Mouse (Mus musculus) forebrain, embryonic 13.5 days (tissue): ENCODE measurements around the gene St6galnac3. TPM values are rescaled to one million over a fixed set of nuclear protein-coding genes. Genes with fewer than 3 reads are reported as not detected.

Source experiments
- ATAC-seq: fragments of 200-750 bp; cut with Nextera tagmentation; 2 replicates; pipeline ENCODE4 v1.8.0; 2017
- H3K27ac ChIP-seq: fragments of 300-500 bp; sonication (generic); 2 replicates; pipeline ENCODE4 v1.5.1; 2015; ENCODE audit warnings: inconsistent platforms, mild to moderate bottlenecking, moderate library complexity
- H3K27me3 ChIP-seq: fragments of 300-500 bp; sonication (generic); 2 replicates; pipeline ENCODE4 v1.6.1; 2015; ENCODE audit warnings: mild to moderate bottlenecking, inconsistent platforms
- H3K36me3 ChIP-seq: fragments of 300-500 bp; sonication (generic); 2 replicates; pipeline ENCODE4 v1.6.1; 2015; ENCODE audit warnings: mild to moderate bottlenecking, inconsistent platforms; ENCODE audit not compliant: poor library complexity, severe bottlenecking
- H3K4me1 ChIP-seq: fragments of 300-500 bp; sonication (generic); 2 replicates; pipeline ENCODE4 v1.6.1; 2015; ENCODE audit warnings: inconsistent platforms
- H3K4me2 ChIP-seq: fragments of 300-500 bp; sonication (generic); 2 replicates; pipeline ENCODE4 v1.6.1; 2015; ENCODE audit warnings: inconsistent platforms, mild to moderate bottlenecking, moderate library complexity
- H3K4me3 ChIP-seq: fragments of 300-500 bp; sonication (generic); 2 replicates; pipeline ENCODE4 v1.5.1; 2015; ENCODE audit warnings: mild to moderate bottlenecking, inconsistent platforms
- H3K9ac ChIP-seq: fragments of 300-500 bp; sonication (generic); 2 replicates; pipeline ENCODE4 v1.6.1; 2015; ENCODE audit warnings: mild to moderate bottlenecking, inconsistent platforms
- H3K9me3 ChIP-seq: fragments of 300-500 bp; sonication (generic); replicated peaks from 2 replicates; pipeline ENCODE4 v1.6.1; 2016; ENCODE audit warnings: inconsistent platforms
- WGBS: fragments of 180-500 bp; shearing (Covaris S2); methylation state at CpG from one replicate; pipeline ENCODE4 v1.1.7; 2015; 5-methylcytosine and 5-hydroxymethylcytosine counted together
- polyA plus RNA-seq: library from polyadenylated mRNA; unstranded; fragments of >200 nt; fragmentation: Nextera tagmentation; extraction: Ambion mirVana; gene quantifications from 2 replicates; pipeline ENCODE4 v1.2.1, GENCODE M21; 2015

The St6galnac3 gene
- polyA plus RNA-seq, 1 experiment from 2014 or later = 20.7 TPM

DNA sequence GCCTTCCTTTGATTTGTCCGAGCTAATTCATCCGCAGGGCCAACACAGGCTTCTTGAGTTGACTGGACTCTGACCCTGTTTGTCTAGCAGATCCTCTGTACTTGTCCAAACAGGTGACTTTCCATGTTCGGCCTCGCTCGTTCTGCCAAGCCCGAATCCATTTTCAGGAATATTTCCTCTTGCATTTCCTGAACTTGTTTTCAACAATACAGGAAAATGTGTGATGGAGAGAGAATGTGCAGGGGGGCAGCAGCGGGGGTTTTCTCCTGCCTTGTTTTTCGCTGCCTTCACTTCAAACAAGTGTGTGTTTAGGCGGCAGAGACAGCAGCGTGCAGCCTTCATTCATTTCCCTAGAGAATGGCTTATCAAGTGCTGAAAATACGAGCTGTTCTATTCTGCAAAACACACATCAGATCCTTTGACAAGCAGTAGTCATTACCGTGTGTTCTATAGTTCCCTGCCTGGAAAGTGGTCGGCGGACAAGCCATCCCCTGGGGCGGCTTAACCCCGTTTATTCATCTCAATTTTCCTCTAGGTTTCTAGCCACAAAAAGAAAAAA is 448.1 kb downstream of the St6galnac3 start:
- peak; percentile 61 for ATAC-seq
- 13% methylated on average over 16 of the region's 16 CpGs for WGBS
- peak overlapping the region; percentile 47 for H3K4me2 ChIP-seq
- H3K36me3 ChIP-seq = no peaks in the 10 kb centered on the region
- 0 out of 2 replicates have a peak overlapping the region, but pooled peaks have one; percentile 4 for H3K4me3 ChIP-seq
- peak overlapping the region; percentile 40; the same call in 1 of the 2 replicates for H3K9ac ChIP-seq
- peaks cover 29% of the 10 kb centered on the region for H3K4me1 ChIP-seq
- H3K27ac ChIP-seq = peak overlapping the region; percentile 25
- peaks cover 11% of the 10 kb centered on the region for H3K9me3 ChIP-seq
- peaks cover 8% of the 10 kb centered on the region for H3K27me3 ChIP-seq

- ATAC-seq = no peak
- WGBS = 43% methylated on average over 8 of the region's 8 CpGs
- Histone ChIP-seq H3K27me3 (peaks cover 8% of the 10 kb centered on the region), H3K27ac (peak overlapping the region; percentile 25; the same call in 1 of the 2 replicates), H3K4me3 (no peak overlapping the region), H3K4me1 (peaks cover 26% of the 10 kb centered on the region), H3K4me2 (peak overlapping the region; percentile 47), H3K36me3 (no peaks in the 10 kb centered on the region), H3K9ac (0 out of 2 replicates have a peak overlapping the region, but pooled peaks have one; percentile 40), H3K9me3 (peaks cover 11% of the 10 kb centered on the region)
Measured at GRCm38 (mm10) chr3:153276101-153276829, 448.7 kb downstream of the St6galnac3 start.

DNA sequence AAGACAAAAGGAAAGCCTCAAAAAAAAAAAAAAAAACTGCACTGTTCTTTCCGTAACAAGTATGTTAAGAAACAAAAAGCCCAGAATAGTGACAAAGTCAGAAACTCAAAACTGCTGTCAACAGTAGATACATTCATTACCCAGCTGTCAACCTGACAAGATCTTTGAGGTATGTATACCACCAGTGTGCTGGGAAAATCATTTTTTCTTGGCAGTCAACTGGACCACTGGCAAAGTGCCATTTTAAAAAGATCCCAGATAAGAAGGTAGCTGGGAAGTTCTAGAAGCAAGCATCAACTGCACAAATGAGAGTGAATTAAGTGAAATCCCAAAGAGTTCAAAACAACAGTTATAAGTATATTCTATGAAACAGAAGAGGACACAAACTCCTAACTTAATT is 452.7 kb downstream of the St6galnac3 start:
- Histone ChIP-seq H3K4me3 (no peak overlapping the region), H3K4me1 (peaks cover 13% of the 10 kb centered on the region), H3K36me3 (no peaks in the 10 kb centered on the region), H3K27ac (no peak overlapping the region), H3K27me3 (no peaks in the 10 kb centered on the region), H3K9ac (no peak overlapping the region), H3K4me2 (no peak overlapping the region), H3K9me3 (peaks cover 11% of the 10 kb centered on the region)
- no peak for ATAC-seq
- WGBS = 69% methylated on average over 1 of the region's 1 CpGs

GRCm38 (mm10) chr3:153267397-153267796 is 457.6 kb downstream of the St6galnac3 start:
- no peak overlapping the region for H3K4me3 ChIP-seq
- H3K4me2 ChIP-seq = no peak overlapping the region
- H3K4me1 ChIP-seq = peaks cover 10% of the 10 kb centered on the region; the same call in 1 of the 2 replicates
- no peaks in the 10 kb centered on the region for H3K9me3 ChIP-seq
- 82% methylated on average over 8 of the region's 8 CpGs for WGBS
- no peaks in the 10 kb centered on the region for H3K27me3 ChIP-seq
- H3K9ac ChIP-seq = no peak overlapping the region
- no peak overlapping the region for H3K27ac ChIP-seq
- ATAC-seq = no peak
- no peaks in the 10 kb centered on the region for H3K36me3 ChIP-seq

DNA sequence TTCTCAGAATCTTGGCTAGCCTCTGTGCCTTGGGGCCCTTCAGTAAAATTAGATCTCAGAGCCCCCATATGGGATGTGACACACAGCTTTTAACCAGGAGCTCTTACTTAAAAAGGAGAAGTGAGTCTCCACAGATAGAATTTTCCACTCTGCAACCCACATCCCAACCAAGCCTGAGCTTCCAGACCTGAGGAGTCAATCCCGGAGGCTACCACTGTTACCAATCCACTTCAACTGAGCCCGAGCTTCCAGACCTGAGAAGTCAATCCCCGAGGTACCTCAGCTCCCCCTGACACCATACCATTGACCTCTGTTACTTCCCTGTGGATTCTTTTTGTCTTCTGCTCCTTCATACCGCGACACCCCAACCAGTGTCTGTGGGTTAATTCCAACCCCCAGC is 463.0 kb downstream of the St6galnac3 start:
- 83% methylated on average over 5 of the region's 5 CpGs for WGBS
- Histone ChIP-seq H3K27ac (no peak overlapping the region), H3K9me3 (no peaks in the 10 kb centered on the region), H3K36me3 (no peaks in the 10 kb centered on the region), H3K9ac (no peak overlapping the region), H3K4me2 (no peak overlapping the region), H3K4me3 (no peak overlapping the region), H3K4me1 (peaks cover 21% of the 10 kb centered on the region), H3K27me3 (no peaks in the 10 kb centered on the region)
- no peak for ATAC-seq

DNA sequence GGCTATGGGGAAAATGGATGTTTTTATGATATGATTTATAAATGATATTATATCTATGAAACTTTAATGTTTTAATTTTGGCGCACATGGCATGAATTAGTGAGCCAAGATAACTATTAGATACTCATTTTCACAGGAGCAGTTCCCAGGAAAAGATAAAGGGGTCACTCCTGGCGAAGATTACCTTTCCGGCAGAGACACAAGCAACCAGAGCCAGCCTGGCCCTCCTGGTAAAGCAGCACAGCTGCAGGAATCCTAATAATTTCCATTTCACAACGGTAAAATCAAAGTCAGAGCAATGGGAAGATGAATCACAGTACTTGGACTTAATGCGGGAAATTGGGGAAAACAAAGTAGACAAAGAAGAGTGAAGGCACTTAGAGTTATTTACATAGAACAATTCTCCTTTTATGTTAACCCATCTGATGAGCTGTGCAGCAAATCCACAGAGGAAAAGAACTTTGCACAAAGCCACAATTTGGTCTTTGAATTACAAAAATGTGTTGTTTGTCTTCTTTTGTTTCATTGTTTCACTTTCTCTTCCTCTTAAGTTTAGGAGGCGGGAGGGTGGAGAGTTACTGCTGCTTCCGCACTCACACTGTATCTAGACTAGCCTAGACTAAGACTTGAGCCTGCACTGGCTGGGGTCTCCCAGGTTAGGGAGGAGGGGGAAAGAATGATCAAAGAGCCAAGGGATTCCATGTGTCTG is 464.6 kb downstream of the St6galnac3 start:
- Histone ChIP-seq H3K36me3 (no peaks in the 10 kb centered on the region), H3K9me3 (no peaks in the 10 kb centered on the region), H3K9ac (no peak overlapping the region), H3K4me3 (no peak overlapping the region), H3K4me2 (no peak overlapping the region), H3K4me1 (peaks cover 11% of the 10 kb centered on the region), H3K27ac (no peak overlapping the region), H3K27me3 (no peaks in the 10 kb centered on the region)
- WGBS = 56% methylated on average over 7 of the region's 7 CpGs
- ATAC-seq = no peak

- no peak overlapping the region for H3K4me3 ChIP-seq
- WGBS = 91% methylated on average over 8 of the region's 8 CpGs
- H3K9me3 ChIP-seq = no peaks in the 10 kb centered on the region
- no peak overlapping the region for H3K4me2 ChIP-seq
- H3K4me1 ChIP-seq = 0 out of 2 replicates have a peak, but pooled peaks cover 3% of the 10 kb centered on the region
- H3K36me3 ChIP-seq = no peaks in the 10 kb centered on the region
- ATAC-seq = no peak
- H3K9ac ChIP-seq = no peak overlapping the region
- no peaks in the 10 kb centered on the region for H3K27me3 ChIP-seq
- no peak overlapping the region for H3K27ac ChIP-seq
Measured at GRCm38 (mm10) chr3:153255910-153256309, 469.1 kb downstream of the St6galnac3 start.

DNA sequence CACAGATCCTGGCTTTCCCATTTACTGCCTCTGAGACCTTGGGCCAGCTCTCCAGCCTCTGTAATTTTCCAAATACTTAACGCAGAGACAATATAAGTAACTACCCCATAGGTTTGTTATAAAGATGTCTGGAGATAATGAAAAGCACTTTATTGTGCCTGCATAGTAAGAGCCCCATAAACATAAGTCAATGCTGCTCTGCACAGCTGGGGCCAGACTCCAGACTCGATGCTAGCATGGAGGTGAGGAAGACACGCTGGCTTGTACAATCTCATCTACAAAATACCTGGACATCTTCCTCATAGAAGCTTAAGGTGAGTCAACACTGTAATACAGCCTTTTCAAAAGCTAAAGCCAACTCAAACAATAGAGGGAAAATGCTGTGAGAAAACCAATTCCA is 473.3 kb downstream of the St6galnac3 start:
- Histone ChIP-seq H3K9ac (no peak overlapping the region), H3K27me3 (no peaks in the 10 kb centered on the region), H3K36me3 (no peaks in the 10 kb centered on the region), H3K27ac (no peak overlapping the region), H3K4me2 (no peak overlapping the region), H3K4me1 (0 out of 2 replicates have a peak, but pooled peaks cover 3% of the 10 kb centered on the region), H3K4me3 (no peak overlapping the region), H3K9me3 (no peaks in the 10 kb centered on the region)
- ATAC-seq = no peak
- WGBS = 95% methylated on average over 3 of the region's 3 CpGs

DNA sequence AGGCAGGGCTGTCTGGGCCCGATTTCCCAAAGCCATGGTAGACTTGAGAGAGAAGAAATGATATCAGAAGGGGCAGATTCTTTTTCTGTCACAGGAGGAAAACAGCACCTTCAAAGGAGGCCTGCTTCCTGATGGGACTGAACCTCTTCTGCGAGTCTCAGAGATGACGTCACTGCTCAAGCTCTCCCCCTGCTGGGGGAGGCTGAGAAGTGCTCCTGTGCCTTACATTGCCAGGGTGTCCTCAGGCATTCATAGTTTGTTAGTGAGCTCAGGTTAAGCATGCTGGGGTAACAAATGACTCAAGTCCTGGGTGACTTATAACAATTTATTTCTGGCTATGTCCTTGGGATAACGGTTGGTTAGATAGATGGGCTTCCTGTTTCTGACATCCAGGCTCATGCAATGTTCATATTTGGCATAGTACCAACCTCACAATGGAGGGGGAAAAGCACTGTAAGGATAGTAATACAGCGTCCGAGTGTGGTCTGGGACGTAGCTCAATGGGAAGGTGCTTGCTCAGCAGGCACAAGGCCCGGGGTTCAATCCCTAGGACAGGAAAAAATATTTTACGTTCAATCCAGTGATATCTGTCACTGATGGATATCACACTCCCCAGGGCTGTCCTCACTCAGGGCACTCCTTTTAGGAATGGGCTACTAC is 474.2 kb downstream of the St6galnac3 start:
- Histone ChIP-seq H3K4me2 (no peak overlapping the region), H3K27ac (no peak overlapping the region), H3K4me1 (0 out of 2 replicates have a peak, but pooled peaks cover 3% of the 10 kb centered on the region), H3K27me3 (no peaks in the 10 kb centered on the region), H3K9ac (no peak overlapping the region), H3K36me3 (no peaks in the 10 kb centered on the region), H3K9me3 (no peaks in the 10 kb centered on the region), H3K4me3 (no peak overlapping the region)
- WGBS = 49% methylated on average over 9 of the region's 9 CpGs
- ATAC-seq = peak; percentile 77

GRCm38 (mm10) chr3:153248866-153249265 is 476.1 kb downstream of the St6galnac3 start:
- Histone ChIP-seq H3K27me3 (no peaks in the 10 kb centered on the region), H3K4me3 (no peak overlapping the region), H3K4me2 (no peak overlapping the region), H3K4me1 (0 out of 2 replicates have a peak, but pooled peaks cover 3% of the 10 kb centered on the region), H3K9me3 (no peaks in the 10 kb centered on the region), H3K36me3 (no peaks in the 10 kb centered on the region), H3K27ac (no peak overlapping the region; the same call in 1 of the 2 replicates), H3K9ac (no peak overlapping the region)
- no peak for ATAC-seq
- 89% methylated on average over 2 of the region's 2 CpGs for WGBS

DNA sequence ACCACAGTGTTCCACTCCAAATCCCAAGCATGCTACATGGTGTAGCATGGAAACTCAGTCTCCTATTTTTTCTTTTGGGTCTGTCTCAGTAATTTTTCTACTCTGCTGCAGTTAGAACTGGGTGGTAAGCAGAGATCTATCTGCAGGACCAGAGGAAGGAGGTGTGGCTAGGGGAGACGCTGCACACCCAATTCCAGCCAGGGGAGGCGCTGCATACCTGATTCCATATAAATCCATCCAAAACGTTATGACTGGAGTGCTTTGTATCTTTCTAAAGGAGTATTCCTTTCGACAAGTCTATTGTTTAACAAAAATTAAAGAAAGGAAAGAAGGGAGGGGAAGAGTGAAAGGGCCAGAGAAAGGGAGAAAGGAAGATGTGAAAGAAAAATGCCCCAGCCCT is 476.9 kb downstream of the St6galnac3 start:
- no peak overlapping the region for H3K4me2 ChIP-seq
- no peaks in the 10 kb centered on the region for H3K36me3 ChIP-seq
- H3K27ac ChIP-seq = no peak overlapping the region
- H3K9ac ChIP-seq = no peak overlapping the region
- H3K4me3 ChIP-seq = no peak overlapping the region
- ATAC-seq = no peak
- 30% methylated on average over 4 of the region's 4 CpGs for WGBS
- H3K9me3 ChIP-seq = no peaks in the 10 kb centered on the region
- 0 out of 2 replicates have a peak, but pooled peaks cover 3% of the 10 kb centered on the region for H3K4me1 ChIP-seq
- no peaks in the 10 kb centered on the region for H3K27me3 ChIP-seq

GRCm38 (mm10) chr3:153242524-153242923 is 482.4 kb downstream of the St6galnac3 start:
- H3K9me3 ChIP-seq = no peaks in the 10 kb centered on the region
- no peak overlapping the region for H3K4me2 ChIP-seq
- no peaks in the 10 kb centered on the region for H3K27me3 ChIP-seq
- peaks cover 9% of the 10 kb centered on the region for H3K4me1 ChIP-seq
- H3K9ac ChIP-seq = no peak overlapping the region
- ATAC-seq = no peak
- 72% methylated on average over 5 of the region's 5 CpGs for whole genome bisulfite sequencing
- no peak overlapping the region for H3K4me3 ChIP-seq
- H3K27ac ChIP-seq = no peak overlapping the region
- H3K36me3 ChIP-seq = no peaks in the 10 kb centered on the region
